In genomic region chr5:17712374-17712773, GRCm38 (mm10) we compare ENCODE assay signal across 19 mouse cellular contexts.
"Had no signal": no experiment of that assay in that cellular context is flagged by ENCODE, and none has a peak within 500 bp of the region (broad histone marks: within the 10 kb centered on the region; RNA-seq: fewer than 3 reads in every experiment).

No protein-coding gene starts in this region.

- H3K4me3 ChIP-seq: liver, embryonic 13.5 days; liver, embryonic 15.5 days; lung, embryonic 15.5 days; megakaryocyte, embryonic 14.5 days; midbrain, embryonic 13.5 days; midbrain, embryonic 15.5 days had no signal

- H3K27ac ChIP-seq: liver, embryonic 13.5 days; liver, embryonic 15.5 days; lung, embryonic 15.5 days; macrophage; midbrain, embryonic 13.5 days; midbrain, embryonic 15.5 days had no signal

- DNase-seq: liver, embryonic 13.5 days; liver, postnatal 0 days; lung, adult 2 months; lung, postnatal 14 days; lung, postnatal 36 days; right cerebral cortex, postnatal 25 days; right cerebral cortex, postnatal 4 days; spleen, adult 18-20 months; thymus, adult 18-20 months; thymus, postnatal 14 days; thymus, postnatal 36 days had no signal

- ATAC-seq: liver, postnatal 0 days; lung, postnatal 0 days; midbrain, embryonic 13.5 days; midbrain, embryonic 15.5 days had no signal

- H3K27me3 ChIP-seq: liver, embryonic 13.5 days; liver, embryonic 15.5 days; lung, embryonic 15.5 days; megakaryocyte, embryonic 14.5 days; midbrain, embryonic 13.5 days; midbrain, embryonic 15.5 days had no signal

- H3K9ac ChIP-seq: liver, embryonic 13.5 days; liver, embryonic 15.5 days; liver, postnatal 0 days; lung, embryonic 15.5 days; midbrain, embryonic 13.5 days; midbrain, embryonic 15.5 days had no signal

- H3K9me3 ChIP-seq: liver, embryonic 13.5 days; liver, embryonic 15.5 days; lung, embryonic 15.5 days; megakaryocyte, embryonic 14.5 days; midbrain, embryonic 13.5 days; midbrain, embryonic 15.5 days had no signal

- H3K4me2 ChIP-seq: liver, embryonic 13.5 days; liver, embryonic 15.5 days; lung, embryonic 15.5 days; midbrain, embryonic 11.5 days; midbrain, embryonic 13.5 days; midbrain, embryonic 15.5 days had no signal

- H3K4me1 ChIP-seq: liver, embryonic 13.5 days; liver, embryonic 15.5 days; lung, embryonic 15.5 days; megakaryocyte, embryonic 14.5 days; midbrain, embryonic 13.5 days; midbrain, embryonic 15.5 days had no signal

- H3K36me3 ChIP-seq: liver, embryonic 13.5 days; liver, embryonic 15.5 days; lung, embryonic 15.5 days; midbrain, embryonic 13.5 days; midbrain, embryonic 15.5 days had no signal
